Mouse (Mus musculus) myocyte (in vitro differentiated cells): ENCODE data around the gene Zfp410.

Source experiments
- CEBPB ChIP-seq: IDR thresholded peaks from 2 replicates; pipeline ENCODE4 v1.6.1; 2011; ENCODE audit warnings: mild to moderate bottlenecking, moderate library complexity; ENCODE audit not compliant: poor library complexity, insufficient read depth, severe bottlenecking
- E2F4 ChIP-seq: IDR thresholded peaks from one replicate; pipeline ENCODE4 v1.6.1; 2011; ENCODE audit warnings: mild to moderate bottlenecking, control low read depth, moderate library complexity; ENCODE audit not compliant: insufficient read depth
- MAX ChIP-seq: IDR thresholded peaks from one replicate; pipeline ENCODE4 v1.6.1; 2011; ENCODE audit warnings: low read depth, mild to moderate bottlenecking, control low read depth
- MYOD1 ChIP-seq, 3 experiments: IDR thresholded peaks; one replicate each; pipeline ENCODE4 v1.6.1; 2011; ENCODE audit warnings: control low read depth in 2 of 3, low read depth in 2 of 3, mild to moderate bottlenecking in 2 of 3, moderate library complexity in 1 of 3; ENCODE audit not compliant: insufficient read length in 2 of 3, control insufficient read depth in 1 of 3
- MYOG ChIP-seq, 3 experiments: IDR thresholded peaks; one replicate each; pipeline ENCODE4 v1.6.1; 2011; ENCODE audit warnings: control low read depth in 2 of 3, low read depth in 2 of 3, mild to moderate bottlenecking in 2 of 3; ENCODE audit not compliant: insufficient read length in 2 of 3, control insufficient read depth in 1 of 3, insufficient read depth in 1 of 3
- POLR2A ChIP-seq: IDR thresholded peaks from one replicate; pipeline ENCODE4 v1.6.1; 2011; ENCODE audit warnings: low read depth, mild to moderate bottlenecking, control low read depth, moderate library complexity; ENCODE audit not compliant: insufficient read length
- SRF ChIP-seq: IDR thresholded peaks from one replicate; pipeline ENCODE4 v1.6.1; 2011; ENCODE audit warnings: low read depth; ENCODE audit not compliant: control insufficient read depth, insufficient read length
- TCF12 ChIP-seq: IDR thresholded peaks from one replicate; pipeline ENCODE4 v1.6.1; 2011; ENCODE audit warnings: mild to moderate bottlenecking, control low read depth; ENCODE audit not compliant: poor library complexity, insufficient read depth, severe bottlenecking
- USF1 ChIP-seq: IDR thresholded peaks from one replicate; pipeline ENCODE4 v1.6.1; 2011; ENCODE audit warnings: low read depth, mild to moderate bottlenecking, control low read depth, moderate library complexity

- TF ChIP-seq POLR2A, result no peak
- no peak for TF ChIP-seq USF1
- TF ChIP-seq MAX, result no peak
- TF ChIP-seq CEBPB, result no peak
- TF ChIP-seq SRF, result no peak
- peak in 2 of 3 experiments; percentile 30 to 50 for TF ChIP-seq MYOD1 (IDR thresholded peaks at IDR 0.05; ENCODE audit: control insufficient read depth in 1 of 3, insufficient read length in 2 of 3, low read depth in 2 of 3)
- peak in 1 of 3 experiments; percentile 57 for TF ChIP-seq MYOG (IDR thresholded peaks at IDR 0.05; ENCODE audit: control insufficient read depth in 1 of 3, insufficient read depth in 1 of 3, insufficient read length in 2 of 3, low read depth in 2 of 3)
- TF ChIP-seq E2F4, result no peak
- TF ChIP-seq TCF12, result no peak
These were observed 37.8 kb upstream of the Zfp410 start for GRCm38 (mm10) chr12:84278901-84279300.
